Mouse (Mus musculus): ENCODE data around the gene Arrb1. TPM values are rescaled to one million over a fixed set of nuclear protein-coding genes. Genes with fewer than 3 reads are reported as not detected.

The Arrb1 gene
- polyA plus RNA-seq, 1 experiment from 2014 or later = 73.5 TPM

- H3K27ac ChIP-seq = no peak overlapping the region
- no peaks in the 10 kb centered on the region for H3K36me3 ChIP-seq (ENCODE audit: inconsistent target)
- no peak overlapping the region for H3K4me3 ChIP-seq (ENCODE audit: inconsistent target)
- no peaks in the 10 kb centered on the region for H3K79me2 ChIP-seq (ENCODE audit: inconsistent target)
- 94% methylated on average over 2 of the region's 2 CpGs for WGBS (ENCODE audit: missing documents)
Measured at GRCm38 (mm10) chr7:99528547-99528946, 6.7 kb upstream of the Arrb1 start.

GRCm38 (mm10) chr7:99529410-99529809 lies 5.9 kb upstream of the Arrb1 start:
- WGBS (ENCODE audit: missing documents) = 75% methylated on average over 5 of the region's 5 CpGs
- Histone ChIP-seq H3K4me3 (ENCODE audit: inconsistent target) (no peak overlapping the region), H3K79me2 (ENCODE audit: inconsistent target) (no peaks in the 10 kb centered on the region), H3K36me3 (ENCODE audit: inconsistent target) (no peaks in the 10 kb centered on the region), H3K27ac (peak overlapping the region; percentile 88)

- Histone ChIP-seq H3K4me3 (ENCODE audit: inconsistent target) (no peak overlapping the region), H3K79me2 (ENCODE audit: inconsistent target) (peaks cover 8% of the 10 kb centered on the region), H3K27ac (peak overlapping the region; percentile 88), H3K36me3 (ENCODE audit: inconsistent target) (no peaks in the 10 kb centered on the region)
- 17% methylated on average over 3 of the region's 3 CpGs for WGBS (ENCODE audit: missing documents)
Measured at GRCm38 (mm10) chr7:99531408-99531970, 3.8 kb upstream of the Arrb1 start.

GRCm38 (mm10) chr7:99532526-99532925 lies 2.7 kb upstream of the Arrb1 start:
- Histone ChIP-seq H3K36me3 (ENCODE audit: inconsistent target) (no peaks in the 10 kb centered on the region), H3K79me2 (ENCODE audit: inconsistent target) (peaks cover 18% of the 10 kb centered on the region), H3K27ac (peak overlapping the region; percentile 88), H3K4me3 (ENCODE audit: inconsistent target) (no peak overlapping the region)
- WGBS (ENCODE audit: missing documents) = 66% methylated on average over 4 of the region's 4 CpGs

- peaks cover 29% of the 10 kb centered on the region for H3K79me2 ChIP-seq (ENCODE audit: inconsistent target)
- WGBS (ENCODE audit: missing documents) = 87% methylated on average over 7 of the region's 7 CpGs
- no peaks in the 10 kb centered on the region; the same call in 1 of the 2 replicates for H3K36me3 ChIP-seq (ENCODE audit: inconsistent target)
- no peak overlapping the region for H3K4me3 ChIP-seq (ENCODE audit: inconsistent target)
- H3K27ac ChIP-seq = no peak overlapping the region
Measured at GRCm38 (mm10) chr7:99533600-99533999, 1.7 kb upstream of the Arrb1 start.

- WGBS (ENCODE audit: missing documents) = 63% methylated on average over 5 of the region's 5 CpGs
- Histone ChIP-seq H3K36me3 (ENCODE audit: inconsistent target) (no peaks in the 10 kb centered on the region; the same call in 1 of the 2 replicates), H3K4me3 (ENCODE audit: inconsistent target) (no peak overlapping the region), H3K27ac (peak overlapping the region; percentile 78), H3K79me2 (ENCODE audit: inconsistent target) (peaks cover 38% of the 10 kb centered on the region)
Measured at GRCm38 (mm10) chr7:99534501-99534900, 765 bp upstream of the Arrb1 start.

GRCm38 (mm10) chr7:99535741-99536501 lies 655 bp downstream of the Arrb1 start:
- WGBS (ENCODE audit: missing documents) = 2% methylated on average over 45 of the region's 46 CpGs
- H3K79me2 ChIP-seq (ENCODE audit: inconsistent target) = peaks cover 52% of the 10 kb centered on the region
- peak overlapping the region; percentile 64 for H3K4me3 ChIP-seq (ENCODE audit: inconsistent target)
- peak overlapping the region; percentile 89 for H3K27ac ChIP-seq
- H3K36me3 ChIP-seq (ENCODE audit: inconsistent target) = no peaks in the 10 kb centered on the region; the same call in 1 of the 2 replicates

GRCm38 (mm10) chr7:99537183-99537756 lies 2.0 kb downstream of the Arrb1 start:
- Histone ChIP-seq H3K27ac (peak overlapping the region; percentile 89), H3K79me2 (ENCODE audit: inconsistent target) (peaks cover 66% of the 10 kb centered on the region), H3K36me3 (ENCODE audit: inconsistent target) (no peaks in the 10 kb centered on the region; the same call in 1 of the 2 replicates), H3K4me3 (ENCODE audit: inconsistent target) (peak overlapping the region; percentile 64)
- WGBS (ENCODE audit: missing documents) = 70% methylated on average over 5 of the region's 5 CpGs

- H3K36me3 ChIP-seq (ENCODE audit: inconsistent target) = peaks cover 8% of the 10 kb centered on the region; the same call in 1 of the 2 replicates
- H3K27ac ChIP-seq = peak overlapping the region; percentile 66; the same call in 1 of the 2 replicates
- no peak overlapping the region for H3K4me3 ChIP-seq (ENCODE audit: inconsistent target)
- peaks cover 77% of the 10 kb centered on the region for H3K79me2 ChIP-seq (ENCODE audit: inconsistent target)
- WGBS (ENCODE audit: missing documents) = 85% methylated on average over 4 of the region's 4 CpGs
Measured at GRCm38 (mm10) chr7:99538421-99538820, 3.2 kb downstream of the Arrb1 start.

GRCm38 (mm10) chr7:99539201-99539891 lies 4.1 kb downstream of the Arrb1 start:
- H3K36me3 ChIP-seq (ENCODE audit: inconsistent target) = peaks cover 8% of the 10 kb centered on the region; the same call in 1 of the 2 replicates
- peak overlapping the region; percentile 10; the same call in 1 of the 2 replicates for H3K4me3 ChIP-seq (ENCODE audit: inconsistent target)
- H3K27ac ChIP-seq = peak overlapping the region; percentile 66
- peaks cover 87% of the 10 kb centered on the region for H3K79me2 ChIP-seq (ENCODE audit: inconsistent target)
- 6% methylated on average over 8 of the region's 8 CpGs for WGBS (ENCODE audit: missing documents)

- peak overlapping the region; percentile 66 for H3K27ac ChIP-seq
- H3K36me3 ChIP-seq (ENCODE audit: inconsistent target) = peaks cover 8% of the 10 kb centered on the region; the same call in 1 of the 2 replicates
Measured at GRCm38 (mm10) chr7:99540016-99540415, 4.8 kb downstream of the Arrb1 start.

GRCm38 (mm10) chr7:99541204-99541603 lies 5.9 kb downstream of the Arrb1 start:
- Histone ChIP-seq H3K36me3 (ENCODE audit: inconsistent target) (peaks cover 8% of the 10 kb centered on the region; the same call in 1 of the 2 replicates), H3K79me2 (ENCODE audit: inconsistent target) (peaks cover 95% of the 10 kb centered on the region), H3K27ac (no peak overlapping the region), H3K4me3 (ENCODE audit: inconsistent target) (no peak overlapping the region)
- WGBS (ENCODE audit: missing documents) = 83% methylated on average over 5 of the region's 5 CpGs

More at GRCm38 (mm10) chr7:99540016-99540415, 4.8 kb downstream of the Arrb1 start:
- Histone ChIP-seq H3K4me3 (ENCODE audit: inconsistent target) (peak overlapping the region; percentile 10; the same call in 1 of the 2 replicates), H3K79me2 (ENCODE audit: inconsistent target) (peaks cover 93% of the 10 kb centered on the region)
- WGBS (ENCODE audit: missing documents) = 64% methylated on average over 2 of the region's 2 CpGs

GRCm38 (mm10) chr7:99544272-99544671 lies 9.0 kb downstream of the Arrb1 start:
- H3K79me2 ChIP-seq (ENCODE audit: inconsistent target) = peaks cover 87% of the 10 kb centered on the region
- peaks cover 8% of the 10 kb centered on the region; the same call in 1 of the 2 replicates for H3K36me3 ChIP-seq (ENCODE audit: inconsistent target)
- 33% methylated on average over 4 of the region's 6 CpGs for WGBS (ENCODE audit: missing documents)
- H3K27ac ChIP-seq = peak overlapping the region; percentile 98
- H3K4me3 ChIP-seq (ENCODE audit: inconsistent target) = no peak overlapping the region

All from macrophage (primary cell).